Mouse (Mus musculus): ENCODE measurements at regions not wholly inside any gene's neighbourhood (a gene's known extent, or its start where the extent isn't known, plus 50 kb on each side); places are given as distances from the start of the nearest gene placed in this dataset.

DNA sequence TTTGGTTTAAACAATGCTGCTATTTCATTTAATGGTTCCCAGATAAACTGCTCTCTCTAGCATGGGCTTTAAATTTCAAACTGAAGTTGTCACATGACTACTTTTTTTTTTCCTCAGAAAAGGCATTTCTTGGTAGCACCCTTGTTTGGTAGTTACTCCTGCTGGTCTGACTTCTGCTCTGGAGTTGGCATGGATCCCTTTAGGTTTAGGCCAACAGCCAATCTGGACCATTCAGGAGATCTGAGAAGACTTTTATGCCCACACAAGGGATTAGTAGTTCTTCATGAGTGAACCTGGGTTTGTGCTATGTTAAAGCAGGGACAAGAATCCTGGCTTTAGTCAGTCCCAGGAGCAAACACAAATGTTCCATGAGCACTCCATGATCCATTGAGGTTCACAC, 332.0 kb downstream of the Cdk5rap2 start:
- Histone ChIP-seq H3K4me2 (ENCODE audit: insufficient read depth, low read depth, poor library complexity, severe bottlenecking) (no peak overlapping the region), H3K79me2 (replicated peaks; ENCODE audit: control insufficient read depth, extremely low read depth, insufficient read depth, poor library complexity, severe bottlenecking) (no peaks in the 10 kb centered on the region), H3K27ac (ENCODE audit: insufficient read depth, low read depth) (no peak overlapping the region), H3K36me3 (replicated peaks in 1 of 2; ENCODE audit: control insufficient read depth in 1 of 2, insufficient read depth in 1 of 2, low read length in 1 of 2) (no peaks in the 10 kb centered on the region), H3K4me1 (ENCODE audit: control insufficient read depth in 1 of 2, insufficient read depth in 2 of 2) (no peaks in the 10 kb centered on the region), H3K9ac (ENCODE audit: insufficient read depth, low read depth) (no peak overlapping the region), H3K27me3 (replicated peaks) (no peaks in the 10 kb centered on the region), H3K4me3 (replicated peaks in 1 of 3; ENCODE audit: low read depth in 2 of 3, low read length in 2 of 3, poor library complexity in 1 of 3) (no peak overlapping the region), H3K9me3 (replicated peaks; ENCODE audit: low read length) (no peaks in the 10 kb centered on the region)
- dilution Hi-C loops (cut with MboI; ENCODE audit: extremely low pct_ligation_motif_present, extremely low pct_unique_long_range_greater_than_20kb, low sequenced_read_pairs), result no loop called here
- in situ Hi-C loops (cut with MboI; ENCODE audit: low pct_ligation_motif_present, low pct_unique_long_range_greater_than_20kb, low sequenced_read_pairs), result no loop called here
- no peak for DNase-seq (ENCODE audit: extremely low read depth)
- no peak for TF ChIP-seq MAX (IDR thresholded peaks at IDR 0.05; ENCODE audit: low read length)
- no peak for TF ChIP-seq IRF4 (IDR thresholded peaks at IDR 0.05; ENCODE audit: low read depth, low read length)
- no peak for TF ChIP-seq ZMIZ1 (IDR thresholded peaks at IDR 0.05; ENCODE audit: low read depth, low read length)
- no peak for TF ChIP-seq POLR2A (IDR thresholded peaks at IDR 0.05; ENCODE audit: low read depth, low read length)
- no peak for TF ChIP-seq HCFC1 (IDR thresholded peaks at IDR 0.05; ENCODE audit: low read depth, low read length)
- TF ChIP-seq EP300 (IDR thresholded peaks at IDR 0.05; ENCODE audit: low read length), result no peak
- no peak for TF ChIP-seq TCF12 (IDR thresholded peaks at IDR 0.05; ENCODE audit: low read depth, low read length)
- TF ChIP-seq NRF1 (IDR thresholded peaks at IDR 0.05; ENCODE audit: low read depth, low read length), result no peak
- no peak for TF ChIP-seq MAZ (IDR thresholded peaks at IDR 0.05; ENCODE audit: low read depth, low read length)
- no peak for TF ChIP-seq SIN3A (IDR thresholded peaks at IDR 0.05; ENCODE audit: low read length)
- TF ChIP-seq JUN (IDR thresholded peaks at IDR 0.05; ENCODE audit: insufficient read depth, low read depth, low read length), result no peak
- TF ChIP-seq CHD2 (IDR thresholded peaks at IDR 0.05; ENCODE audit: low read length), result no peak
- no peak for TF ChIP-seq ETS1 (conservative IDR thresholded peaks at IDR 0.05; ENCODE audit: low read depth, low read length)
- no peak for TF ChIP-seq TBP (conservative IDR thresholded peaks at IDR 0.05; ENCODE audit: low read depth, low read length)
- TF ChIP-seq CTCF (conservative IDR thresholded peaks at IDR 0.05 in 1 of 2, IDR thresholded peaks at IDR 0.05 in 1 of 2; ENCODE audit: low read depth in 2 of 2, low read length in 2 of 2), result no peak

GRCm38 (mm10) chr4:70062516-70062915, 347.7 kb downstream of the Cdk5rap2 start:
- peak; percentile 54 for DNase-seq (ENCODE audit: extremely low read depth)
- H3K4me1 ChIP-seq (ENCODE audit: control insufficient read depth in 1 of 2, insufficient read depth in 2 of 2), result peaks cover 0 to 32% of the 10 kb centered on the region in 2 experiments; a peak in 2 of 4 replicates
- H3K27ac ChIP-seq (ENCODE audit: insufficient read depth, low read depth), result no peak overlapping the region
- peaks cover 6% of the 10 kb centered on the region for H3K9me3 ChIP-seq (replicated peaks; ENCODE audit: low read length)
- no peak overlapping the region for H3K4me2 ChIP-seq (ENCODE audit: insufficient read depth, low read depth, poor library complexity, severe bottlenecking)
- H3K36me3 ChIP-seq (replicated peaks in 1 of 2; ENCODE audit: control insufficient read depth in 1 of 2, insufficient read depth in 1 of 2, low read length in 1 of 2), result no peaks in the 10 kb centered on the region
- TF ChIP-seq USF1 (IDR thresholded peaks at IDR 0.05; ENCODE audit: low read depth, low read length) (no peak), JUND (conservative IDR thresholded peaks at IDR 0.05; ENCODE audit: low read depth, low read length) (no peak), NRF1 (IDR thresholded peaks at IDR 0.05; ENCODE audit: low read depth, low read length) (no peak), KAT2A (IDR thresholded peaks at IDR 0.05; ENCODE audit: insufficient replicate concordance, low read length) (no peak), CHD1 (IDR thresholded peaks at IDR 0.05; ENCODE audit: low read depth, low read length) (no peak), SIN3A (IDR thresholded peaks at IDR 0.05; ENCODE audit: low read length) (no peak), CHD2 (IDR thresholded peaks at IDR 0.05; ENCODE audit: low read length) (no peak), ZC3H11A (IDR thresholded peaks at IDR 0.05; ENCODE audit: low read depth, low read length) (no peak), MYC (IDR thresholded peaks at IDR 0.05; ENCODE audit: low read depth, low read length) (no peak), BHLHE40 (IDR thresholded peaks at IDR 0.05; ENCODE audit: low read depth, low read length) (no peak), EP300 (IDR thresholded peaks at IDR 0.05; ENCODE audit: low read length) (no peak), MXI1 (IDR thresholded peaks at IDR 0.05; ENCODE audit: low read depth, low read length) (no peak), JUN (IDR thresholded peaks at IDR 0.05; ENCODE audit: insufficient read depth, low read depth, low read length) (no peak), TCF12 (IDR thresholded peaks at IDR 0.05; ENCODE audit: low read depth, low read length) (no peak), MAZ (IDR thresholded peaks at IDR 0.05; ENCODE audit: low read depth, low read length) (no peak)
- H3K27me3 ChIP-seq (replicated peaks), result no peaks in the 10 kb centered on the region
- dilution Hi-C loops (cut with MboI; ENCODE audit: extremely low pct_ligation_motif_present, extremely low pct_unique_long_range_greater_than_20kb, low sequenced_read_pairs) (no loop called here), in situ Hi-C loops (cut with MboI; ENCODE audit: low pct_ligation_motif_present, low pct_unique_long_range_greater_than_20kb, low sequenced_read_pairs) (loop anchor here (25.0 kb wide), 1 partner anchor 300 kb away; no protein-coding TSS in a partner anchor)
- H3K9ac ChIP-seq (ENCODE audit: insufficient read depth, low read depth), result no peak overlapping the region
- H3K4me3 ChIP-seq (replicated peaks in 1 of 3; ENCODE audit: low read depth in 2 of 3, low read length in 2 of 3, poor library complexity in 1 of 3), result no peak overlapping the region
- no peaks in the 10 kb centered on the region for H3K79me2 ChIP-seq (replicated peaks; ENCODE audit: control insufficient read depth, extremely low read depth, insufficient read depth, poor library complexity, severe bottlenecking)

Measured in CH12.LX (cell line).